ENCODE assay signal across 11 mouse cellular contexts in the genomic region with DNA sequence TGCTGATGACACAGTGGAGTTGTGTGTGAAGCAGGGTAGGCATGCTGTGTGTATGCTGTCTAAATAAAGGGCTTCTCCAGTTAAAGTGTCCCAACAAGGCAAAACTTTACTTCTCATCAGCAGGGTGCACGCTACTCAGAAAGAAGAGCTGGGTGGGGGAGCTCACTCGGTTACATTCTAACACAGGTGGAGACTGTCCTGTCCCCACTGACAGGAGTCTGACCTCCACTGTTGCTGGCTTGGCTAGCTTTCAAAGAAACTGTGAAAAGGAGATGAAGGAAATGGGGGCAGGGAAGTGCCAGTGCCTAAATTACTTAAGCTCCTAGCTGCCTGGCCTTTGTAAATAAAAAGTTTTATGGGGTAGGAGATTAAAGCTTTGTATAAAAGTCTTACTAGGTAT.
"Had no signal": no experiment of that assay in that cellular context is flagged by ENCODE, and none has a peak within 500 bp of the region (broad histone marks: within the 10 kb centered on the region; RNA-seq: fewer than 3 reads in every experiment).

No protein-coding gene starts in this region.

- H3K36me3 ChIP-seq: limb, embryonic 13.5 days; midbrain, embryonic 12.5 days; neural tube, embryonic 13.5 days had no signal

- DNase-seq: kidney, postnatal 14 days; left cerebral cortex, postnatal 4 days; lung, adult 18-20 months; right cerebral cortex, postnatal 14 days; thymus, adult 18-20 months; thymus, postnatal 14 days had no signal

- H3K27me3 ChIP-seq: limb, embryonic 13.5 days; midbrain, embryonic 12.5 days; neural tube, embryonic 13.5 days had no signal

- H3K4me3 ChIP-seq: limb, embryonic 13.5 days; midbrain, embryonic 12.5 days; neural tube, embryonic 13.5 days had no signal

- H3K4me1 ChIP-seq: limb, embryonic 13.5 days; midbrain, embryonic 12.5 days; neural tube, embryonic 13.5 days had no signal

- H3K9me3 ChIP-seq: limb, embryonic 13.5 days; midbrain, embryonic 12.5 days; neural tube, embryonic 13.5 days had no signal

- ATAC-seq: midbrain, embryonic 16.5 days had no signal

- H3K9ac ChIP-seq: limb, embryonic 13.5 days; liver, embryonic 14.5 days; midbrain, embryonic 12.5 days; neural tube, embryonic 13.5 days had no signal

- H3K27ac ChIP-seq: limb, embryonic 13.5 days; liver, embryonic 14.5 days; midbrain, embryonic 12.5 days; neural tube, embryonic 13.5 days had no signal

- H3K4me2 ChIP-seq: limb, embryonic 13.5 days; midbrain, embryonic 12.5 days; neural tube, embryonic 13.5 days had no signal
